25 mouse cellular contexts compared by ENCODE assay signal in the genomic region with DNA sequence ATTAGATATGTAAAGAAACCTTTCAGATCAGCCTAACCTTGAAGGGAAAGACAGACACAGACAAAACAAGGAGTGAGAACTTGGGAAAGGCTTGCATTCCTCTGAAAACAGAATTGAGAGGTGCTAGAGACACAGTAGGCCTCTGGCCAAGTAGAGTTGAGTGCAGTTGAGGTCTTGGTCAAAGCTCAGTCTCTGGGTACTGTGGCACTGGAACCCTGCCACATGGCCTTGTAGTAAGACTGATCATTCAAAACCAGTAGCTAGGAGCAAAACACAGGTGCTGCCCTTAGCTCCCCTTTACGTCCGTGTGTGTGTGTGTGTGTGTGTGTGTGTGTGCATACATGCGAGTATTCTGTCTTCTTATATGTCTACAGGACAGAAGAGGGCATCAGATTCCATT. TPM values are rescaled to one million over a fixed set of nuclear protein-coding genes. Genes with fewer than 3 reads are reported as not detected.
DNase-seq lines count a peak whose midpoint lies in the region; ATAC-seq and TF ChIP-seq lines count a peak whose summit lies in the region.
"Had no signal": no experiment of that assay in that cellular context is flagged by ENCODE, and none has a peak within 500 bp of the region (broad histone marks: within the 10 kb centered on the region; RNA-seq: fewer than 3 reads in every experiment).

No protein-coding gene starts in this region.

- peaks cover 3% of the 10 kb centered on the region; the same call in 1 of the 2 replicates for H3K4me1 ChIP-seq in kidney, adult 2 months (ENCODE audit: control insufficient read depth, insufficient read depth, low read length)
- H3K4me1 ChIP-seq in forebrain, postnatal 0 days (ENCODE audit: insufficient read depth) = no peaks in the 10 kb centered on the region
- H3K4me1 ChIP-seq: heart, embryonic 15.5 days; midbrain, embryonic 10.5 days; neural tube, embryonic 13.5 days had no signal

- ATAC-seq in forebrain, postnatal 0 days = no peak
- ATAC-seq: forebrain, embryonic 14.5 days; inflammation-experienced regulatory T-cells, adult 6 months; midbrain, embryonic 16.5 days; Patski had no signal

- no peaks in the 10 kb centered on the region for H3K9me3 ChIP-seq in forebrain, postnatal 0 days (ENCODE audit: low read length)
- H3K9me3 ChIP-seq: G1E; heart, embryonic 15.5 days; midbrain, embryonic 10.5 days; neural tube, embryonic 13.5 days had no signal

- H3K4me3 ChIP-seq in kidney, adult 2 months (ENCODE audit: insufficient read depth, low read depth, low read length) = no peak overlapping the region
- no peak overlapping the region for H3K4me3 ChIP-seq in forebrain, postnatal 0 days (ENCODE audit: low read depth, low read length)
- H3K4me3 ChIP-seq: heart, embryonic 15.5 days; left cerebral cortex, adult 2 months; midbrain, embryonic 10.5 days; myocyte; neural tube, embryonic 13.5 days had no signal

- no peaks in the 10 kb centered on the region for H3K27me3 ChIP-seq in kidney, adult 2 months (replicated peaks; ENCODE audit: control insufficient read depth, insufficient read depth, low read length)
- H3K27me3 ChIP-seq in forebrain, postnatal 0 days (ENCODE audit: insufficient read depth, low read length) = no peaks in the 10 kb centered on the region
- H3K27me3 ChIP-seq: CH12.LX; heart, embryonic 15.5 days; neural tube, embryonic 13.5 days; Patski had no signal

- H3K36me3 ChIP-seq in kidney, adult 2 months (ENCODE audit: control insufficient read depth, insufficient read depth, low read length) = no peaks in the 10 kb centered on the region; the same call in none of the 2 replicates
- peaks cover 46% of the 10 kb centered on the region for H3K36me3 ChIP-seq in forebrain, postnatal 0 days (ENCODE audit: insufficient read depth)

- TF ChIP-seq POLR2A in kidney, adult 2 months (IDR thresholded peaks at IDR 0.05; ENCODE audit: low read depth, low read length) = no peak

- H3K4me2 ChIP-seq in forebrain, postnatal 0 days (ENCODE audit: low read depth) = no peak overlapping the region
- H3K4me2 ChIP-seq: heart, embryonic 15.5 days; hindbrain, embryonic 14.5 days; neural tube, embryonic 13.5 days had no signal

- TF ChIP-seq CTCF in kidney, adult 2 months (conservative IDR thresholded peaks at IDR 0.05; ENCODE audit: insufficient read depth, insufficient read length, low read depth, low read length) = no peak
- TF ChIP-seq CTCF in forebrain, postnatal 0 days (IDR thresholded peaks at IDR 0.05; ENCODE audit: low read depth) = no peak

- WGBS in kidney, adult 2 months = 63% methylated on average over 3 of the region's 3 CpGs
- 91% methylated on average over 3 of the region's 3 CpGs for WGBS in forebrain, postnatal 0 days

- H3K9ac ChIP-seq in forebrain, postnatal 0 days = no peak overlapping the region
- H3K9ac ChIP-seq: heart, embryonic 15.5 days; hindbrain, embryonic 14.5 days; neural tube, embryonic 13.5 days had no signal

- DNase-seq in kidney, adult 2 months = peak; percentile 94
- DNase-seq in kidney, postnatal 4 days = no peak
- peak; percentile 95 for DNase-seq in adipocyte (ENCODE audit: low spot score)
- DNase-seq in adrenal gland, postnatal 14 days = peak; percentile 80
- peak; percentile 84 for DNase-seq in kidney, postnatal 14 days
- no peak for DNase-seq in forebrain, postnatal 0 days
- DNase-seq in cerebellum, adult 11 months = no peak
- DNase-seq: B cell, adult 2 months; cerebellum, adult 8-10 months; heart, postnatal 36 days; layer of hippocampus, adult 9-11 months; lung, postnatal 10 days; right cerebral cortex, adult 18-20 months had no signal

- H3K27ac ChIP-seq in kidney, adult 2 months (ENCODE audit: insufficient read depth, low read depth, low read length) = no peak overlapping the region
- H3K27ac ChIP-seq in forebrain, postnatal 0 days (ENCODE audit: low read depth, low read length) = no peak overlapping the region
- H3K27ac ChIP-seq: heart, embryonic 15.5 days; hindbrain, embryonic 14.5 days; left cerebral cortex, adult 2 months; midbrain, embryonic 10.5 days; neural tube, embryonic 13.5 days had no signal

RNA-seq across cellular contexts. Expression of gene Ppp2r1b, which starts 31.2 kb away (rescaled TPM):
- 10.2 and 13.0 TPM in 2 replicates for polyA plus RNA-seq in kidney, adult 2 months (2012; rRNA removed)
- 32.3 and 34.4 TPM in 2 replicates for total RNA-seq in adrenal gland, postnatal 14 days (2021)
- 15.2 and 26.0 TPM in 2 replicates for total RNA-seq in forebrain, postnatal 0 days (2014; rRNA removed)
- 26.1 and 29.8 TPM in 2 replicates for polyA plus RNA-seq in forebrain, postnatal 0 days (2015; fragmentation: Nextera tagmentation; extraction: Ambion mirVana)

Comparison
In these comparisons a context has a peak if more than half of its experiments do, and no peak if none do; other contexts are left out.
1. DNase-seq: peak in kidney, adult 2 months (single experiment), adipocyte (single experiment), adrenal gland, postnatal 14 days (single experiment) and kidney, postnatal 14 days (single experiment); none in kidney, postnatal 4 days (0 of 2), forebrain, postnatal 0 days (single experiment) and cerebellum, adult 11 months (single experiment).